Mouse (Mus musculus) embryonic facial prominence, embryonic 11.5 days (tissue): ENCODE measurements at regions not wholly inside any gene's neighbourhood (a gene's known extent, or its start where the extent isn't known, plus 50 kb on each side); places are given as distances from the start of the nearest gene placed in this dataset.

Source experiments
- ATAC-seq: fragments of 200-750 bp; cut with Nextera tagmentation; replicated peaks from 2 replicates; pipeline ENCODE4 v1.8.0; 2017; ENCODE audit warnings: low read depth; ENCODE audit not compliant: insufficient number of reproducible peaks, low FRiP score, low TSS enrichment
- DNase-seq: peaks from one replicate; pipeline ENCODE4 v3.0.0-alpha.2; 2015; ENCODE audit warnings: low spot score
- H3K27ac ChIP-seq: fragments of 300-500 bp; sonication (generic); replicated peaks from 2 replicates; pipeline ENCODE4 v1.5.1; 2014; ENCODE audit warnings: mild to moderate bottlenecking, low read depth, low read length, control low read depth
- H3K27me3 ChIP-seq: fragments of 300-500 bp; sonication (generic); 2 replicates; pipeline ENCODE4 v1.6.1; 2014; ENCODE audit warnings: mild to moderate bottlenecking, low read length, moderate library complexity, mixed read lengths; ENCODE audit not compliant: control insufficient read depth, insufficient read depth
- H3K36me3 ChIP-seq: fragments of 300-500 bp; sonication (generic); replicated peaks from 2 replicates; pipeline ENCODE4 v1.6.1; 2014; ENCODE audit warnings: low read depth, mild to moderate bottlenecking, low read length, moderate library complexity, mixed read lengths; ENCODE audit not compliant: control insufficient read depth, insufficient read depth
- H3K4me1 ChIP-seq: fragments of 300-500 bp; sonication (generic); 2 replicates; pipeline ENCODE4 v1.6.1; 2014; ENCODE audit warnings: low read length, mixed read lengths; ENCODE audit not compliant: control insufficient read depth, insufficient read depth
- H3K4me2 ChIP-seq: fragments of 300-500 bp; sonication (generic); 2 replicates; pipeline ENCODE4 v1.6.1; 2014; ENCODE audit warnings: low read depth, mild to moderate bottlenecking, control low read depth, low read length, moderate library complexity
- H3K4me3 ChIP-seq: fragments of 300-500 bp; sonication (generic); 2 replicates; pipeline ENCODE4 v1.5.1; 2014; ENCODE audit warnings: low read depth, low read length, control low read depth
- H3K9ac ChIP-seq: fragments of 300-500 bp; sonication (generic); replicated peaks from 2 replicates; pipeline ENCODE4 v1.6.1; 2014; ENCODE audit warnings: mild to moderate bottlenecking, control low read depth, low read length
- H3K9me3 ChIP-seq: fragments of 300-500 bp; sonication (generic); replicated peaks from 2 replicates; pipeline ENCODE4 v1.6.1; 2016; ENCODE audit warnings: mild to moderate bottlenecking, low read length, inconsistent platforms, mixed read lengths; ENCODE audit not compliant: control insufficient read depth
- WGBS: fragments of 180-500 bp; shearing (Covaris S2); extraction: QIAGEN DNeasy Blood & Tissue Kit; methylation state at CpG from one replicate; pipeline ENCODE4 v1.1.7; 2014; 5-methylcytosine and 5-hydroxymethylcytosine counted together

GRCm38 (mm10) chr8:115441323-115441722, 266.3 kb downstream of the Maf start:
- H3K27me3 ChIP-seq: no peaks in the 10 kb centered on the region
- WGBS: 75% methylated on average over 6 of the region's 6 CpGs
- H3K4me3 ChIP-seq: no peak overlapping the region
- no peak overlapping the region for H3K27ac ChIP-seq
- H3K9ac ChIP-seq: no peak overlapping the region
- H3K4me1 ChIP-seq: no peaks in the 10 kb centered on the region
- H3K9me3 ChIP-seq: no peaks in the 10 kb centered on the region
- DNase-seq (no peak), ATAC-seq (no peak)
- no peaks in the 10 kb centered on the region for H3K36me3 ChIP-seq
- H3K4me2 ChIP-seq: no peak overlapping the region

- H3K9ac ChIP-seq: no peak overlapping the region
- H3K36me3 ChIP-seq: no peaks in the 10 kb centered on the region
- DNase-seq (no peak), ATAC-seq (no peak)
- WGBS: 78% methylated on average over 3 of the region's 3 CpGs
- H3K9me3 ChIP-seq: no peaks in the 10 kb centered on the region
- no peaks in the 10 kb centered on the region for H3K27me3 ChIP-seq
- no peak overlapping the region for H3K4me2 ChIP-seq
- H3K27ac ChIP-seq: no peak overlapping the region
- no peaks in the 10 kb centered on the region for H3K4me1 ChIP-seq
- no peak overlapping the region for H3K4me3 ChIP-seq
These were observed 267.4 kb downstream of the Maf start for GRCm38 (mm10) chr8:115440151-115440550.

GRCm38 (mm10) chr8:115439512-115439911, 268.1 kb downstream of the Maf start:
- no peak for ATAC-seq
- no peak overlapping the region for H3K27ac ChIP-seq
- 83% methylated on average over 5 of the region's 5 CpGs for WGBS

GRCm38 (mm10) chr8:115437956-115438355, 269.6 kb downstream of the Maf start:
- no peak overlapping the region for H3K4me3 ChIP-seq
- no peak for DNase-seq
- no peaks in the 10 kb centered on the region for H3K36me3 ChIP-seq
- ATAC-seq: no peak
- H3K27me3 ChIP-seq: no peaks in the 10 kb centered on the region
- 90% methylated on average over 9 of the region's 9 CpGs for WGBS
- H3K9ac ChIP-seq: no peak overlapping the region
- no peaks in the 10 kb centered on the region for H3K9me3 ChIP-seq
- no peak overlapping the region for H3K27ac ChIP-seq
- no peaks in the 10 kb centered on the region for H3K4me1 ChIP-seq
- H3K4me2 ChIP-seq: no peak overlapping the region

More at GRCm38 (mm10) chr8:115439512-115439911, 268.1 kb downstream of the Maf start:
- Histone ChIP-seq H3K9me3 (no peaks in the 10 kb centered on the region), H3K36me3 (no peaks in the 10 kb centered on the region), H3K9ac (no peak overlapping the region), H3K4me2 (no peak overlapping the region), H3K27me3 (no peaks in the 10 kb centered on the region), H3K4me1 (no peaks in the 10 kb centered on the region), H3K4me3 (no peak overlapping the region)
- no peak for DNase-seq

GRCm38 (mm10) chr8:115436356-115436721, 271.3 kb downstream of the Maf start:
- H3K27me3 ChIP-seq: no peaks in the 10 kb centered on the region
- ATAC-seq (no peak), DNase-seq (no peak)
- WGBS: 91% methylated on average over 4 of the region's 4 CpGs
- H3K27ac ChIP-seq: no peak overlapping the region
- no peak overlapping the region for H3K4me3 ChIP-seq
- no peak overlapping the region for H3K9ac ChIP-seq
- no peaks in the 10 kb centered on the region for H3K9me3 ChIP-seq
- H3K4me1 ChIP-seq: no peaks in the 10 kb centered on the region
- no peak overlapping the region for H3K4me2 ChIP-seq
- no peaks in the 10 kb centered on the region for H3K36me3 ChIP-seq

GRCm38 (mm10) chr8:115435720-115436355, 271.8 kb downstream of the Maf start:
- no peaks in the 10 kb centered on the region for H3K27me3 ChIP-seq
- WGBS: 88% methylated on average over 5 of the region's 5 CpGs
- no peaks in the 10 kb centered on the region for H3K36me3 ChIP-seq
- no peaks in the 10 kb centered on the region for H3K4me1 ChIP-seq
- ATAC-seq (no peak), DNase-seq (no peak)
- H3K4me3 ChIP-seq: no peak overlapping the region
- H3K9me3 ChIP-seq: no peaks in the 10 kb centered on the region
- no peak overlapping the region for H3K4me2 ChIP-seq
- no peak overlapping the region for H3K9ac ChIP-seq
- H3K27ac ChIP-seq: no peak overlapping the region

- no peak overlapping the region for H3K9ac ChIP-seq
- no peak overlapping the region for H3K4me3 ChIP-seq
- 77% methylated on average over 5 of the region's 5 CpGs for WGBS
- H3K36me3 ChIP-seq: no peaks in the 10 kb centered on the region
- H3K27ac ChIP-seq: no peak overlapping the region
- no peak overlapping the region for H3K4me2 ChIP-seq
- H3K9me3 ChIP-seq: no peaks in the 10 kb centered on the region
- no peaks in the 10 kb centered on the region for H3K27me3 ChIP-seq
- ATAC-seq: no peak
- H3K4me1 ChIP-seq: no peaks in the 10 kb centered on the region
- DNase-seq: no peak
These were observed 275.1 kb downstream of the Maf start for GRCm38 (mm10) chr8:115432396-115433040.

GRCm38 (mm10) chr8:115430793-115431192, 276.8 kb downstream of the Maf start:
- peak; percentile 63 for DNase-seq
- H3K9ac ChIP-seq: no peak overlapping the region
- no peak overlapping the region for H3K4me3 ChIP-seq
- no peaks in the 10 kb centered on the region for H3K4me1 ChIP-seq
- no peaks in the 10 kb centered on the region for H3K36me3 ChIP-seq
- 46% methylated on average over 3 of the region's 3 CpGs for WGBS
- no peaks in the 10 kb centered on the region for H3K9me3 ChIP-seq
- no peaks in the 10 kb centered on the region for H3K27me3 ChIP-seq
- H3K27ac ChIP-seq: no peak overlapping the region
- H3K4me2 ChIP-seq: no peak overlapping the region
- ATAC-seq: 0 out of 2 replicates have a peak, but pooled peaks have one; percentile 29
